Mouse (Mus musculus) Patski (cell line): ENCODE results near the gene Frem1. TPM values are rescaled to one million over a fixed set of nuclear protein-coding genes. Genes with fewer than 3 reads are reported as not detected.

ENCODE experiments used
- ATAC-seq: fragments of 100-300 bp; one replicate; pipeline ENCODE4 v1.8.0; 2021
- CTCF ChIA-PET: fragments of 350-600 bp; sonication (Branson Sonifier 250); formaldehyde crosslinking; loops from one replicate; lab custom pipeline; 2022; ENCODE audit warnings: inconsistent platforms; lab: Charles Lee
- POLR2A ChIA-PET: fragments of 350-600 bp; sonication (Branson Sonifier 250); formaldehyde crosslinking; loops from one replicate; lab custom pipeline; 2022; ENCODE audit warnings: antibody characterized with exemption, inconsistent platforms; lab: Charles Lee
- DNase-seq: peaks from one replicate; pipeline ENCODE4 v3.0.0-alpha.2; 2011; ENCODE audit warnings: low read depth, low spot score
- H3K27me3 ChIP-seq: fragments of 371-371 bp; one replicate; pipeline ENCODE4 v1.5.1; 2021
- CTCF ChIP-seq: fragments of 100-300 bp; IDR thresholded peaks from one replicate; pipeline ENCODE4 v1.5.1; 2021
- in situ Hi-C: fragments of 300-500 bp; cut with MboI; formaldehyde crosslinking; loops from 3 replicates; pipeline ENCODE4 v1.11.1; 2018; ENCODE audit warnings: low pct_unique_long_range_greater_than_20kb, mixed read lengths
- polyA plus RNA-seq: library from polyadenylated mRNA; unstranded; gene quantifications from one replicate; pipeline ENCODE4 v1.2.3, GENCODE M21; 2021

Frem1 gene
- polyA plus RNA-seq, 1 experiment from 2014 or later, result 0.10 TPM

DNA sequence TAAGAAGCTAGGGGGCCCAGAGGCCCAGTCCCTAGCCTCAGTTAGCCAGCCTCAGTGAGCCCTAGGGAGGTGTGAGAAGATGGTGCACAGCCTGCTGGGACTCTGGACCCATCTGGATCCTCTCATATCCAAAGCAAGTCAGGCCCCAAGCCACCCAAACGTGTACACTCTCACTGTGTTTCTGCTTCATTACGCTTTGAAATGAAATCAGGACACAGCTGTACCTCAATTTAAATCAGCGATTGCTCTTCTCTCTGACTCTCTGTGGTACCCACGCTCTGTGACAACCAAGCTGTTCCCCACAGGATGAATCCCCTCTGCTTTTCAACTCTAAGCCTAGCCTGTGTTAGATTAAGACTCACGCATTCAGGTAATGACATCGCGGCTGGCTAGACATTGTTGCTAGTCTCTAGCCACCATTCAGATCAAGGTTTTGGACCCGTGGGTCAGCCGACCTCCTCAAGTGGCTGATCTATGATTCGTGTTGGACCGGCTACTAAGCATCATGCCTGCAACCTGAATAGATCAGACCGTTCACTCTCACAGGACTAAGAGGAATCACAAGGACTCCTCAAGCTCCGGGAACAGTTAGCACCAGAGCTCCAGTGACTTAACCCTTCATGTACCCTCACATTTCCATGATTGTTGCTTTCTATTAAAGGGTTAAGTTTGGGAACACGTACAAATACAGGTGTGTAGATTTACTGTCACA is 94.2 kb downstream of the Frem1 start:
- no peak for ATAC-seq
- H3K27me3 ChIP-seq, result no peaks in the 10 kb centered on the region
- POLR2A ChIA-PET, result no interaction called here
- in situ Hi-C loops, result no loop called here
- TF ChIP-seq CTCF, result no peak
- CTCF ChIA-PET, result no interaction called here
- no peak for DNase-seq

DNA sequence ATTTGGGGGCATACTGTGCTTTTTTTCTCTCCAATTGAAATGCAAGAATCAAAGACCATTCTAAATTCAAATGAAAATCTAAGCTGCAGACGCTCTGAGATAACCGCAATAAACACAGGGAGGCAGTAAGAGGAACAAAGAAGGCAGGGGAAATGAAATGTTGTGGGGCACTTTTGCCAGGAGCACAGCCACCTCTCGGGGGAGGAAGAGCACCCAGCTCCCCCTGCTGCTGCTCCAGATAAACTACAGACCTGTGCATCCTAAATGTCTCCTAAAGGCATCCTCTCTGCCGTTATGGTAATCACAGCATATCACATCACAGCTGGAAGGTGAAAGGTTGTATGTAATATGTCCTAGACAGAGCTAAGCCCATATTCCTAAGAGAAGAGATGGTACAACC is 98.1 kb downstream of the Frem1 start:
- DNase-seq (no peak), ATAC-seq (no peak)
- ChIA-PET POLR2A (no interaction called here), CTCF (no interaction called here)
- peak; percentile 68 for TF ChIP-seq CTCF
- H3K27me3 ChIP-seq, result no peaks in the 10 kb centered on the region
- in situ Hi-C loops, result no loop called here

DNA sequence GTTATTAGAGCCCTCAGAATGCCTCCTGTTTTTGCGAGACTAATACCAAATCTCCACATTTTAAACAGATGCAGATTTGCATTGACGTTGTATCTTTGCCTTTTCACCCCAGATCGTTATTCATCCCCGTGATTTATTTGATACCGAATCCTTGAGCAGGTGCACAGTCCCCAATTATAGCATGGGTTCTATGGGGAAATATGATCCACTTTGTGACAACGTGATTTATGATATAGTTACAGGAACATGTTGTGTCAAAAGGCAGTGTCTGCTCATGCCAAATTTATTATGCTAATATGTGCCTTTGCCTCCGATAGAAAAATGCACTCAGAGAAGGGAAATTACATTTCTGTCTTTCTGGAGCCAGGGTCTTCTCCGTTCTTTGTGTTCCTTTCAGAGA is 102.6 kb downstream of the Frem1 start:
- ChIA-PET CTCF (interaction anchor here (1.1 kb wide), 1 partner anchor 29 kb away, joined by 3 read pairs; no protein-coding TSS in a partner anchor), POLR2A (no interaction called here)
- H3K27me3 ChIP-seq, result no peaks in the 10 kb centered on the region
- ATAC-seq (no peak), DNase-seq (no peak)
- in situ Hi-C loops, result loop anchor here (25.0 kb wide), 3 partner anchors 637 to 1462 kb away; no protein-coding TSS in a partner anchor
- TF ChIP-seq CTCF, result no peak

DNA sequence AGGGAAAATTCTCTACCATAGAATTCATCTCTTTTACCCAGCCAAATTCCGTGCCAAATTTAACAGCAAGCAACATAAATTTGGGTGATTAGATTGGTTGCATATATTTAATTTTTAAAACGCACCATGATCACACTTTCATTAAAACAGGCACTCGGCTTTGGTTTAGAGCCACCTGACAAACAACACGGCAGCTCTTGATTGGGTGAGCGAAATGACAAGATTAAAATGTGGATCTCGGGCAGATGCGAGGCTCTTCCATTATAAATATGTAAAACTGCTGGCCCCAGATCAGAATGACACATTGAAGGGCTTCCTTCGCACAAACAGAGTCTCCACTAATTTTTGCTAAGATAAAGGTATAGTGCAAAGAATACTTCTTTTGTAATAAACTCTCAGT is 105.4 kb downstream of the Frem1 start:
- H3K27me3 ChIP-seq, result no peaks in the 10 kb centered on the region
- CTCF ChIA-PET, result interaction anchor here (1.9 kb wide), 1 partner anchor 236 kb away, joined by 4 read pairs; no protein-coding TSS in a partner anchor

DNA sequence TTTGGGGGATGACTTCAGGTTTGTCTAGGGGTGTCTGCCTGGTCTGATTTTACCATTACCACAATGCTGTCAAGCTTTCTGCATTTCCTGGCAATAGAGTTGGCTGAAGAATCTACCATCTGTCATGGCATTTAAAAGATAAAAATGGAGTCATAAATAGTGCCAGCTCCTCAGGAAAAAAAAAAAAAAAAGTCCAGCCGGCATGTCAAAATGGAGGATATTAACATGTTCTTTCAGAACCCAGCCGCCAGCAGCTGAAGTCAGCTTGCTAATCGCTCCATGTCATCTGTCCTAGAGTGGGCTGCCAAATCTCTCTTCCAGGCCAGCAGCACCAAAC is 105.9 kb downstream of the Frem1 start:
- CTCF ChIA-PET, result interaction anchor here (0.9 to 1.9 kb wide), 2 partner anchors 20 to 237 kb away, joined by 3 to 4 read pairs; no protein-coding TSS in a partner anchor
- H3K27me3 ChIP-seq, result no peaks in the 10 kb centered on the region
- POLR2A ChIA-PET, result no interaction called here
- ATAC-seq, result no peak
- TF ChIP-seq CTCF, result no peak
- in situ Hi-C loops, result loop anchor here (25.0 kb wide), 3 partner anchors 634 to 1459 kb away; no protein-coding TSS in a partner anchor
- peak; percentile 24 for DNase-seq

More for the DNA sequence above, 105.4 kb downstream of the Frem1 start:
- DNase-seq (no peak), ATAC-seq (no peak)
- POLR2A ChIA-PET, result no interaction called here
- in situ Hi-C loops, result loop anchor here (25.0 kb wide), 3 partner anchors 634 to 1459 kb away; no protein-coding TSS in a partner anchor
- no peak for TF ChIP-seq CTCF

DNA sequence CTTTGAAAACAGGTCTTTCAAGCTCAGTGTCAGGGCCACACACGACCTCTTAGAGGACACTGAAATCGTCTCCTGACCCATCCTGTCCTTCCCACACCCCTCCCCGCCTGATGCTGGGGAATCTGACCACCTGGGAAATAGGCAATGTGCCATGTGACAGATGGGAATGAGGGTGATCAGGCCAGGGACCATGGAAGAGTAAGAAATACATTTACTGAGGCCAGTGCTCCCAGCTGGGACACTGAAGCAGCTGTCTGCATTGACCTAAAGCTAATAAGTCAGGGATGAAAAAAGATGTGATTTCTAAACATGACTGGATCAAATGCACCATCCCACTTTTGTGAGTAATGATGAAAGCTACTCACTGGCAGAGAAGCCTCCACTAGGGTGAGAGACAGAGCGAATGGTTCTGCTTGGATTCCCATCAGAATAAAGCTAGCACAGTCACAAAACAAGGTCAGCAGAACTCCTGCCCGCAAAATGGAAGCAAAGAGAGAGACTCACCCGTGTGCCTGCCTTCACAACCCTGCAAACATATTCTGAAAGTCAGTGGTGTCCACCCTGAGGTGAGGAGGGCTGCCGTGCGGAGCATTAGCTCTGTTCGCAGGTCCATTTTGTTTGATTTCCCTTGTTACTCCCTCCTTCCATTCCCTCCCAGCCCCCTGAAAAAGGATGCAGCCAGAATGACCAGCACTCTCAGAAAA is 106.4 kb downstream of the Frem1 start:
- no peak for TF ChIP-seq CTCF
- in situ Hi-C loops, result loop anchor here (25.0 kb wide), 3 partner anchors 633 to 1458 kb away; no protein-coding TSS in a partner anchor

DNA sequence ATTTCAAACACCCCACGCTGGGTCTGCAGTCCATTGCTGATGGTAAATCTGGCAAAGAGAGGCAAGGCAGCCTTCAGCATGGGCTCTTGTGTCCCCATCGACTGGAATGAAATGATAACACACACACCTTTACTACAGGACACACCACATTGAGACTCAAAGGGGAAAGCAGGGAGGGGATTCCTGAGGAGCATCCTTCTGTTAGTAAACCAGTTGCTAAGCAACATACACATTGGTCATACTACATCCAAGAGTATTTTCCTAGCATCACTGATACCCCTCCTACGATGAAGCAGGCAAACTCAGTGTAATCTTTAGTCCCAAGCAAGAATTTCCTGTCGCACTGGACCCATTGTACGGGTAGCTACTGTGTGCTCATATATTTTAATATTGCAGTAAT is 111.5 kb downstream of the Frem1 start:
- H3K27me3 ChIP-seq, result no peaks in the 10 kb centered on the region
- in situ Hi-C loops, result loop anchor here (25.0 kb wide), 3 partner anchors 628 to 1453 kb away; no protein-coding TSS in a partner anchor
- POLR2A ChIA-PET, result no interaction called here
- TF ChIP-seq CTCF, result no peak
- DNase-seq (no peak), ATAC-seq (no peak)
- CTCF ChIA-PET, result no interaction called here

More for the DNA sequence above, 106.4 kb downstream of the Frem1 start:
- POLR2A ChIA-PET, result no interaction called here
- DNase-seq, result no peak
- H3K27me3 ChIP-seq, result no peaks in the 10 kb centered on the region
- no peak for ATAC-seq
- CTCF ChIA-PET, result interaction anchor here (0.9 to 1.9 kb wide), 3 partner anchors 9 to 237 kb away, joined by 3 to 4 read pairs (median 4); no protein-coding TSS in a partner anchor

DNA sequence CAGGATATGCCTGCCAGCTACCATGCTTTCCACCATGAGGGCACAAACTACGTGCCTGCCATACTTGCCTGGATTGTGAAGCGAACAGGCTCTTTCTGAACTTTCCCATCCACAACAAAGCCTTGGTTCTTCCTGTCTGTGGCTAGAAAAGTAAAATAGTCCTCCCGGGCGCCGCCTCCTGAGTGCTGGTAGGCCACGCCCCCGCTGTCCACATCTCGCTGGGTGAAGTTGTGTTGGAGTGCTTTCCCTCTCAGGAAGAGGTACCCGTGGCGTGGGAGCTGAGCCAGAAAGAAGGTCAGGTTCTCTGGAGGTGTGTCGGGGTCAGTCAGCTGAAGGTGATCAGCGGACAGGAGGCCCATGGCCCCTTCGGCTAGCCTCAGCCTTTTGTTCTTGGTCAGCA is 111.9 kb downstream of the Frem1 start:
- no peak for DNase-seq
- in situ Hi-C loops, result loop anchor here (25.0 kb wide), 3 partner anchors 628 to 1453 kb away; no protein-coding TSS in a partner anchor
- no peak for TF ChIP-seq CTCF
- POLR2A ChIA-PET, result no interaction called here
- no peak for ATAC-seq
- no peaks in the 10 kb centered on the region for H3K27me3 ChIP-seq
- CTCF ChIA-PET, result no interaction called here

DNA sequence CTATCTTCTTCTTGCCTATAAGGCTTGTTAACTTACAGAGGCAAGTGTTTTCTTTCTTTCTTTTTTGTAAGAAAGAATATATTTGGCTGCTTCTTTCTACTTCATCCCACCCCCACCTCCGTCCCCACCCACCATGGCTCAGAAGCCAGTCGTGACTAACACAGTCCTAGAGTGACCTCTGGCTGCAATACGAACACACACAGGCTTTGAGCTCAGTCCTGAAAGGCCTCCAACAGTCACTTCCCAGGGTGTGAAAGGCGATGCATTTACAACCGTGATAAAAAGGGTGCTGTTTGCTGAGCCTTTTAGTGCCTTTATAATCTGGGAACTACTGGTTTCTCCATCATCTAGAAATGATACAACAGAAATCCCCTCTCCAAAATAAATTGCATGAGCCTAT is 117.8 kb downstream of the Frem1 start:
- TF ChIP-seq CTCF, result peak; percentile 27
- ATAC-seq, result no peak
- in situ Hi-C loops, result loop anchor here (5.0 to 25.0 kb wide), 7 partner anchors 87 to 1447 kb away; no protein-coding TSS in a partner anchor
- H3K27me3 ChIP-seq, result no peaks in the 10 kb centered on the region
- ChIA-PET CTCF (no interaction called here), POLR2A (no interaction called here)
- DNase-seq, result no peak

DNA sequence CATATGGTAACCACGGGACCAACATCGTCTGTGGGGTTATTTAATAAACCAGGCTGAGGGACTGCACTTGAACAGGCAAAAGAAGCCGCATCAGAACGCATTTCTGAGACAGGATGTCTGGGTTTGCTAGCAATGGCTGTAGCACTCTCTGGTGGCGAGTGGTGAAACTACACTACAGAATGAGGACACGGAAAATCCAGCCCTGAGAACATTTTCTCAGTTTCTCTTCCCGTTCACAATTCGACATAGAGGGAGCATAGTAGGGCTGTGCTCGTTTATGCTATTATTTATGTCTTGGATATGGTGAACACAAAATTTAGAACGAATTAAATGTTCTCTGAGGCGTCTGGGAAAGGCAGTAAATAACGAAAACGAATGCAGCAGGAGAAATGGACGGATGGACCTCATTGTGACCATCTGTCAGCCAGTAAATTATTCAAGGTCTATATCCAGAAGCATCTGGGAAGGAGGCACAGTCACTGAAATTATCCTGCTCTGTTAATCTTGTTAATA is 118.4 kb downstream of the Frem1 start:
- peak; percentile 22 for DNase-seq
- POLR2A ChIA-PET, result no interaction called here
- in situ Hi-C loops, result loop anchor here (5.0 to 25.0 kb wide), 7 partner anchors 86 to 1446 kb away; no protein-coding TSS in a partner anchor
- peak; percentile 82 for TF ChIP-seq CTCF
- ATAC-seq, result peak; percentile 35
- no peaks in the 10 kb centered on the region for H3K27me3 ChIP-seq
- CTCF ChIA-PET, result interaction anchor here (0.7 to 1.0 kb wide), 2 partner anchors 131 to 342 kb away, joined by 3 read pairs; no protein-coding TSS in a partner anchor
